Mouse (Mus musculus) kidney, postnatal 0 days (tissue): ENCODE data around the gene P3h2. TPM values are rescaled to one million over a fixed set of nuclear protein-coding genes. Genes with fewer than 3 reads are reported as not detected.

Experiments used
- ATAC-seq: fragments of 200-750 bp; cut with Nextera tagmentation; replicated peaks from 2 replicates; pipeline ENCODE4 v1.8.0; 2017; ENCODE audit warnings: low read depth, moderate number of reproducible peaks, moderate TSS enrichment, moderate library complexity; ENCODE audit not compliant: low FRiP score
- DNase-seq: peaks from one replicate; pipeline ENCODE4 v3.0.0-alpha.2; 2016; ENCODE audit warnings: low spot score
- H3K27ac ChIP-seq: fragments of 300-500 bp; sonication (generic); 2 replicates; pipeline ENCODE4 v1.5.1; 2014; ENCODE audit warnings: mild to moderate bottlenecking
- H3K27me3 ChIP-seq: fragments of 300-500 bp; sonication (generic); 2 replicates; pipeline ENCODE4 v1.6.1; 2014; ENCODE audit warnings: low read length, mixed read lengths; ENCODE audit not compliant: insufficient read depth
- H3K36me3 ChIP-seq: fragments of 300-500 bp; sonication (generic); 2 replicates; pipeline ENCODE4 v1.6.1; 2014; ENCODE audit warnings: low read length, mixed read lengths; ENCODE audit not compliant: insufficient read depth
- H3K4me1 ChIP-seq: fragments of 300-500 bp; sonication (generic); replicated peaks from 2 replicates; pipeline ENCODE4 v1.6.1; 2014; ENCODE audit warnings: antibody characterized with exemption, low read length, mixed read lengths; ENCODE audit not compliant: insufficient read depth
- H3K4me2 ChIP-seq: fragments of 300-500 bp; sonication (generic); 2 replicates; pipeline ENCODE4 v1.6.1; 2014; ENCODE audit warnings: mild to moderate bottlenecking, low read length, moderate library complexity, mixed read lengths
- H3K4me3 ChIP-seq: fragments of 300-500 bp; sonication (generic); replicated peaks from 2 replicates; pipeline ENCODE4 v1.5.1; 2014; ENCODE audit warnings: low read depth, low read length
- H3K9ac ChIP-seq: fragments of 300-500 bp; sonication (generic); 2 replicates; pipeline ENCODE4 v1.6.1; 2014; ENCODE audit warnings: low read depth, low read length
- H3K9me3 ChIP-seq: fragments of 300-500 bp; sonication (generic); replicated peaks from 2 replicates; pipeline ENCODE4 v1.6.1; 2016; ENCODE audit warnings: low read length, inconsistent platforms, mixed read lengths
- CTCF ChIP-seq: IDR thresholded peaks from 2 replicates; pipeline ENCODE4 v1.5.1; 2016; ENCODE audit warnings: antibody characterized with exemption, low read depth, mild to moderate bottlenecking, moderate library complexity
- WGBS: fragments of 180-500 bp; shearing (Covaris S2); extraction: QIAGEN DNeasy Blood & Tissue Kit; methylation state at CpG from one replicate; pipeline ENCODE4 v1.1.7; 2014; 5-methylcytosine and 5-hydroxymethylcytosine counted together
- polyA plus RNA-seq: library from polyadenylated mRNA; unstranded; fragments of >200 nt; fragmentation: Nextera tagmentation; extraction: Ambion mirVana; gene quantifications from 2 replicates; pipeline ENCODE4 v1.2.1, GENCODE M21; 2015

P3h2 gene
- polyA plus RNA-seq, 1 experiment from 2014 or later = 14.7 TPM

- Histone ChIP-seq H3K9me3 (no peaks in the 10 kb centered on the region), H3K27ac (no peak overlapping the region), H3K9ac (no peak overlapping the region), H3K4me2 (no peak overlapping the region), H3K36me3 (no peaks in the 10 kb centered on the region), H3K4me1 (0 out of 2 replicates have a peak, but pooled peaks cover 6% of the 10 kb centered on the region), H3K27me3 (no peaks in the 10 kb centered on the region), H3K4me3 (no peak overlapping the region)
- TF ChIP-seq CTCF = no peak
- ATAC-seq = no peak
- no peak for DNase-seq
- WGBS = 83% methylated on average over 3 of the region's 3 CpGs
Measured at GRCm38 (mm10) chr16:26039320-26039719, 66.3 kb downstream of the P3h2 start.

- H3K36me3 ChIP-seq = no peaks in the 10 kb centered on the region
- 0 out of 2 replicates have a peak overlapping the region, but pooled peaks have one; percentile 28 for H3K27ac ChIP-seq
- no peak overlapping the region for H3K4me2 ChIP-seq
- no peak overlapping the region for H3K9ac ChIP-seq
- no peak for TF ChIP-seq CTCF
- no peaks in the 10 kb centered on the region for H3K27me3 ChIP-seq
- ATAC-seq (no peak), DNase-seq (peak; percentile 40)
- H3K4me3 ChIP-seq = no peak overlapping the region
- H3K9me3 ChIP-seq = no peaks in the 10 kb centered on the region
- 55% methylated on average over 3 of the region's 3 CpGs for WGBS
- no peaks in the 10 kb centered on the region for H3K4me1 ChIP-seq
Measured at GRCm38 (mm10) chr16:26035525-26035924, 70.1 kb downstream of the P3h2 start.

GRCm38 (mm10) chr16:26035079-26035478 is 70.5 kb downstream of the P3h2 start:
- Histone ChIP-seq H3K9ac (no peak overlapping the region), H3K27me3 (no peaks in the 10 kb centered on the region), H3K4me3 (no peak overlapping the region), H3K36me3 (no peaks in the 10 kb centered on the region), H3K4me1 (no peaks in the 10 kb centered on the region), H3K9me3 (no peaks in the 10 kb centered on the region), H3K4me2 (no peak overlapping the region), H3K27ac (0 out of 2 replicates have a peak overlapping the region, but pooled peaks have one; percentile 28)
- peak; percentile 54 for DNase-seq
- WGBS = 41% methylated on average over 5 of the region's 5 CpGs
- no peak for TF ChIP-seq CTCF
- ATAC-seq = no peak

GRCm38 (mm10) chr16:26029424-26030012 is 76.1 kb downstream of the P3h2 start:
- Histone ChIP-seq H3K4me2 (no peak overlapping the region), H3K9ac (no peak overlapping the region), H3K27me3 (no peaks in the 10 kb centered on the region), H3K9me3 (no peaks in the 10 kb centered on the region), H3K27ac (no peak overlapping the region), H3K36me3 (no peaks in the 10 kb centered on the region), H3K4me1 (no peaks in the 10 kb centered on the region), H3K4me3 (no peak overlapping the region)
- ATAC-seq (no peak), DNase-seq (no peak)
- 61% methylated on average over 2 of the region's 2 CpGs for WGBS
- TF ChIP-seq CTCF = no peak

GRCm38 (mm10) chr16:26026416-26026815 is 79.2 kb downstream of the P3h2 start:
- no peaks in the 10 kb centered on the region for H3K4me1 ChIP-seq
- H3K9me3 ChIP-seq = no peaks in the 10 kb centered on the region
- WGBS = 87% methylated on average over 3 of the region's 3 CpGs
- H3K4me3 ChIP-seq = no peak overlapping the region
- H3K27ac ChIP-seq = no peak overlapping the region
- no peaks in the 10 kb centered on the region for H3K27me3 ChIP-seq
- peak; percentile 54 for TF ChIP-seq CTCF
- DNase-seq = no peak
- H3K36me3 ChIP-seq = no peaks in the 10 kb centered on the region
- no peak overlapping the region for H3K9ac ChIP-seq
- H3K4me2 ChIP-seq = no peak overlapping the region
- ATAC-seq = no peak

- 69% methylated on average over 5 of the region's 5 CpGs for WGBS
- Histone ChIP-seq H3K4me2 (no peak overlapping the region), H3K9me3 (no peaks in the 10 kb centered on the region), H3K27me3 (no peaks in the 10 kb centered on the region), H3K27ac (no peak overlapping the region), H3K4me1 (no peaks in the 10 kb centered on the region), H3K9ac (no peak overlapping the region), H3K4me3 (no peak overlapping the region), H3K36me3 (no peaks in the 10 kb centered on the region)
- DNase-seq (no peak), ATAC-seq (no peak)
- TF ChIP-seq CTCF = no peak
Measured at GRCm38 (mm10) chr16:26024543-26024942, 81.0 kb downstream of the P3h2 start.

GRCm38 (mm10) chr16:26023352-26023751 is 82.2 kb downstream of the P3h2 start:
- H3K4me2 ChIP-seq = no peak overlapping the region
- H3K4me1 ChIP-seq = no peaks in the 10 kb centered on the region
- no peak overlapping the region for H3K9ac ChIP-seq
- WGBS = 83% methylated on average over 4 of the region's 4 CpGs
- no peak overlapping the region for H3K27ac ChIP-seq
- ATAC-seq (no peak), DNase-seq (no peak)
- no peak overlapping the region for H3K4me3 ChIP-seq
- no peaks in the 10 kb centered on the region for H3K27me3 ChIP-seq
- H3K36me3 ChIP-seq = no peaks in the 10 kb centered on the region
- peak; percentile 63 for TF ChIP-seq CTCF
- H3K9me3 ChIP-seq = no peaks in the 10 kb centered on the region
